Mouse (Mus musculus) olfactory bulb, adult 2 months (tissue): ENCODE measurements at regions not wholly inside any gene's neighbourhood (a gene's known extent, or its start where the extent isn't known, plus 50 kb on each side); places are given as distances from the start of the nearest gene placed in this dataset.

ENCODE experiments used
- CTCF ChIP-seq: fragments of 200-500 bp; IDR thresholded peaks from 2 replicates; pipeline ENCODE4 v1.5.1; 2012; ENCODE audit warnings: low read depth, mild to moderate bottlenecking, low read length, moderate library complexity; ENCODE audit not compliant: insufficient read depth
- POLR2A ChIP-seq: fragments of 200-500 bp; IDR thresholded peaks from 2 replicates; pipeline ENCODE4 v1.6.1; 2012; ENCODE audit warnings: mild to moderate bottlenecking, low read depth, low read length, moderate library complexity; ENCODE audit not compliant: insufficient read depth

GRCm38 (mm10) chr3:155409867-155410266 is 316.6 kb downstream of the Lrriq3 start:
- TF ChIP-seq POLR2A (no peak), CTCF (no peak)
